Mouse (Mus musculus) midbrain, embryonic 12.5 days (tissue): Measurements from ENCODE around the gene Gorab. TPM values are rescaled to one million over a fixed set of nuclear protein-coding genes. Genes with fewer than 3 reads are reported as not detected.

ENCODE experiments used
- ATAC-seq: fragments of 200-750 bp; cut with Nextera tagmentation; 2 replicates; pipeline ENCODE4 v1.8.0; 2017; ENCODE audit warnings: low read depth, moderate TSS enrichment, moderate library complexity; ENCODE audit not compliant: low FRiP score
- H3K27ac ChIP-seq: fragments of 300-500 bp; sonication (generic); replicated peaks from 2 replicates; pipeline ENCODE4 v1.5.1; 2016; ENCODE audit warnings: mild to moderate bottlenecking
- H3K27me3 ChIP-seq: fragments of 300-500 bp; sonication (generic); 2 replicates; pipeline ENCODE4 v1.6.1; 2016; ENCODE audit warnings: mild to moderate bottlenecking
- H3K36me3 ChIP-seq: fragments of 300-500 bp; sonication (generic); 2 replicates; pipeline ENCODE4 v1.6.1; 2016
- H3K4me1 ChIP-seq: fragments of 300-500 bp; sonication (generic); 2 replicates; pipeline ENCODE4 v1.6.1; 2016
- H3K4me2 ChIP-seq: fragments of 300-500 bp; sonication (generic); replicated peaks from 2 replicates; pipeline ENCODE4 v1.6.1; 2016; ENCODE audit warnings: mild to moderate bottlenecking, moderate library complexity
- H3K4me3 ChIP-seq: fragments of 300-500 bp; sonication (generic); 2 replicates; pipeline ENCODE4 v1.5.1; 2016; ENCODE audit warnings: mild to moderate bottlenecking
- H3K9ac ChIP-seq: fragments of 300-500 bp; sonication (generic); replicated peaks from 2 replicates; pipeline ENCODE4 v1.6.1; 2016; ENCODE audit warnings: mild to moderate bottlenecking, moderate library complexity
- H3K9me3 ChIP-seq: fragments of 300-500 bp; sonication (generic); 2 replicates; pipeline ENCODE4 v1.6.1; 2016; ENCODE audit warnings: mild to moderate bottlenecking
- WGBS: fragments of 180-500 bp; shearing (Covaris S2); methylation state at CpG from one replicate; pipeline ENCODE4 v1.1.7; 2016; 5-methylcytosine and 5-hydroxymethylcytosine counted together
- polyA plus RNA-seq: library from polyadenylated mRNA; unstranded; fragments of >200 nt; fragmentation: Nextera tagmentation; extraction: Ambion mirVana; gene quantifications from 2 replicates; pipeline ENCODE4 v1.2.1, GENCODE M21; 2016

The Gorab gene
- polyA plus RNA-seq, 1 experiment from 2014 or later, result 28.0 TPM

DNA sequence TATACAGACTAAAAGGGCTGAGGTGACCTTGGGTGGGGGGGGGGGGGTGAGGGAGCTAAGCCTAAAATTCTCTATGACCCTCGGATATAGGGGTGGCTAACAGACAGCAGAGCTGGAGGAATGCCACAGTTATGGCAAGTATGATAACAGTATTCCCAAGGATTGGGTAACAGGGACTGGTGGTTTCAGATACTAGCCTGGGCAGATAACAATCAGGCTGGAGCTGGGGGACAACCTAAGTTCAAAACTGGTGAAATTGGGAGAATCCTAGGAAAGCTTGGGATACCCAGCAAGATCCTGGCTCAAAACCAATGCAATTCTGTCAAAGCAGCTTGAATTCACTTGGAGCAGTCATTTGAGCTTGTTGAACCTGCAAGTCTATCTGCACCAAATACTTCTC is 22.9 kb downstream of the Gorab start:
- Histone ChIP-seq H3K27ac (no peak overlapping the region), H3K9ac (no peak overlapping the region), H3K9me3 (no peaks in the 10 kb centered on the region), H3K36me3 (peaks cover 11% of the 10 kb centered on the region), H3K4me3 (no peak overlapping the region), H3K4me1 (no peaks in the 10 kb centered on the region), H3K27me3 (no peaks in the 10 kb centered on the region), H3K4me2 (no peak overlapping the region)
- WGBS, result 90% methylated on average over 1 of the region's 1 CpGs
- no peak for ATAC-seq

DNA sequence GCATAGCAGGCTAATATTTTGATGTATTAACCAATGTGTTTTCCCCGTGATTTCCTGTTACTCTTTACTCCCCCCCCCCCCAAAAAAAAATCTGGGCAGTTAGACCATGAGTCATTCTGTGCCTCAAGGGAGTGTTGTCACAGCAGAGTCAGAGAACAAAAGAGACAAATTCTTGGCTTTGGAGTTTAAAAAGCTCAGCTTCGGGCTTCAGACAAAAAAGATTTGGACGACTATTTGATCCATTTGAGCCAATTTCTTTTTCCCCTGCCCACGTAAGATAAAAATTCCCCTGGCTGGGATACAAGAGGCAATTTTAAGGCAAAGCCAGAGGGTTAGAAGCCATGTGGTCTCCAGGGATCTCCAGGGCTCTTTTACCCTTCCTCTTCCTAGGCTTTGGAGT is 23.4 kb downstream of the Gorab start:
- Histone ChIP-seq H3K36me3 (0 out of 2 replicates have a peak, but pooled peaks cover 6% of the 10 kb centered on the region), H3K27ac (no peak overlapping the region), H3K9me3 (no peaks in the 10 kb centered on the region), H3K4me2 (no peak overlapping the region), H3K27me3 (no peaks in the 10 kb centered on the region), H3K4me3 (no peak overlapping the region), H3K9ac (no peak overlapping the region), H3K4me1 (no peaks in the 10 kb centered on the region)
- 47% methylated on average over 4 of the region's 4 CpGs for WGBS
- no peak for ATAC-seq

DNA sequence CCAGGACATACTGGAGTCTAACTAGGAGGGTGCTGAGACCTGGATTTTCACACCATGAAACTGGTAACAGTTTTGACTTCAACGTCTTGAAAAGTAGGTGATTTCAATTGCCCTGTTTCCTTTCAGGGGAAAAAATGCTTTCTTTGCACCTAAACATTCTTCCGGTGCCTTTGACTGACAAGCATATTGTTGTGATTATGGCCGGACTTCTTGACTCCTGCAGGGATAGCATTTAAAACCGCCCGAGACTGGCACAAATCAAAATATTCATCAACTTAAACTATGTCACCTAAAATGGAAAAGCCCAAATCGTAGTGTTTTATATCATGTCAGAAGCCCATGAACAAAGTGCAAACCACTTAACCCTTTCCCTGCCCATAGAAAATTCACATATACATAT is 25.5 kb downstream of the Gorab start:
- ATAC-seq, result no peak
- no peaks in the 10 kb centered on the region for H3K36me3 ChIP-seq
- no peak overlapping the region for H3K27ac ChIP-seq
- no peak overlapping the region for H3K4me2 ChIP-seq
- no peaks in the 10 kb centered on the region for H3K4me1 ChIP-seq
- no peaks in the 10 kb centered on the region for H3K27me3 ChIP-seq
- H3K9ac ChIP-seq, result no peak overlapping the region
- no peaks in the 10 kb centered on the region for H3K9me3 ChIP-seq
- 52% methylated on average over 6 of the region's 6 CpGs for WGBS
- H3K4me3 ChIP-seq, result no peak overlapping the region

DNA sequence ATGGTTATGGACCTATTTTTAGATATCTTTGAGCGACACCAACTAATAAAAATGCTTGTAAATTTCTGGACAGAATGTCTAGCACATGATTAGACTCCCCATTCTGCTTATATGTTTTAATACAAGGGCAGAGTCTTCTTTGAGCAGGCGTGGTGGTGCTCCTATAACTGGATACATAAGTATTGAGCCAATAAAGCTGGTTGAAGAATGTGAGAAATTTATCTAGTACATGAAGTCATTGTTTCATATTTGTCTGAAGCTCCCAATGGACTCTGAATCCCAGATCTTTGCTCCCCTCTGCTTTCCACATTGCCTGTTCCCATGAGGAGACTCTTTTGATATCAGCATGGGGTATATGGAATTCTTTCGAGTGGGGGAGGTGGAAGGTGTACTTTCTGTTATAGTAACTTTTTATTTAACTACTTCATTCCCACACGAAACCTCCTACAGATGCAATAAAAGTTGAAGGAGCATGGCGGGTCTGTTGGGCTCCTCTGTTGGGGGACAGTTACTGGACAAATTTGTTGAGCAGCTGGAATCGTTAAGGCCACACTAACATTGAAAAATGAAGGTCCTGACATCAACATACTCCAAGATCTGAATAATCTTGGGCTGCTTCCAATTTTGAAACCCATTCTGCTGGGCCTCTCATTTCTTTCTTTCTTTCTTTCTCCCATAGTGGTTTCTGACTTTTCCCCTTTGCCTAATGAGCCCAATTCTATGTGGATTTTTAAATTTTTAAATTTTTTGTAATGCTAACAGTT is 26.5 kb downstream of the Gorab start:
- ATAC-seq, result no peak
- 84% methylated on average over 6 of the region's 6 CpGs for WGBS
- Histone ChIP-seq H3K9me3 (no peaks in the 10 kb centered on the region), H3K4me1 (no peaks in the 10 kb centered on the region), H3K4me3 (no peak overlapping the region), H3K27me3 (no peaks in the 10 kb centered on the region), H3K36me3 (no peaks in the 10 kb centered on the region), H3K4me2 (no peak overlapping the region), H3K27ac (no peak overlapping the region), H3K9ac (no peak overlapping the region)

DNA sequence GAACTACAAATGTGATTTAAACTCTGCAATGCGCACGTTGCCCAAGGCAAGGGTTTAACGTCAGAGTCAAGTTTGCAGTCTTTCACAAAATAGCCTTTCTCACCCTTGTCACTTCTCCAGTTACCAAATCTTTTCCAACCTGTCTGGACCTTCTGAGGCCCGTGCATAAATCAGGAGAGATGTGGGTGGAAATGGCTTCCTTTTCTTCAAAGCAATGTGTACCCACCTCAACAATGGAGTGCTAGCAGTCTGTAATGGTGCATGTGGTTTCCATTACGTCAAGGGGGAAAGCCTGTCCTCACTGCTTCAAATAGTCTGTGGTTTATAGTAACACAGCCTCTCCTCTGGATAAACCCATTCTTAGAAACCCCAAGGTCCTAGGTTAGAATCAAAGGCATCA is 29.0 kb downstream of the Gorab start:
- Histone ChIP-seq H3K27me3 (no peaks in the 10 kb centered on the region), H3K4me2 (no peak overlapping the region), H3K9me3 (no peaks in the 10 kb centered on the region), H3K9ac (no peak overlapping the region), H3K27ac (no peak overlapping the region), H3K4me3 (no peak overlapping the region), H3K4me1 (no peaks in the 10 kb centered on the region), H3K36me3 (no peaks in the 10 kb centered on the region)
- WGBS, result 77% methylated on average over 5 of the region's 5 CpGs
- ATAC-seq, result no peak

DNA sequence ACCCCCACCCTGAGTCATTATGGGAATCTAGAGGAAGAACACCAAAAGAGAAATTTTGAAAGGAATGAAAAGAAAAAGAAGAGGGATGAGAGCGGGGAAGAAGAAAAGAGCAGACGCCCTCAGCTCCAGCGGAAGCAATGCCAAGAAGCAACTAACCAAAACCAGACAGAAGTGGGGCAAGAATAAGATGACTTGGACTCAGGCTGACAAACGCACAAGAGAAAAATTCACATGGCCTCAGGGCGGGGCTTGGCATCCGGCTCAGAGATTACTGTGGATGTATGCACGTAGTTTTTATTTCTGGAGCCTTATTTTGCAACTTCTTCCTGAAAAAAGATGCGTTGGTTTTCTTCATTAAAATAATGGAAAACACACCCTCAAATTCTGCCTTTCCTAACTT is 41.3 kb downstream of the Gorab start:
- Histone ChIP-seq H3K4me1 (no peaks in the 10 kb centered on the region), H3K9me3 (no peaks in the 10 kb centered on the region), H3K27me3 (no peaks in the 10 kb centered on the region), H3K27ac (no peak overlapping the region), H3K36me3 (no peaks in the 10 kb centered on the region), H3K4me3 (no peak overlapping the region), H3K9ac (no peak overlapping the region), H3K4me2 (no peak overlapping the region)
- no peak for ATAC-seq
- 72% methylated on average over 8 of the region's 8 CpGs for WGBS

DNA sequence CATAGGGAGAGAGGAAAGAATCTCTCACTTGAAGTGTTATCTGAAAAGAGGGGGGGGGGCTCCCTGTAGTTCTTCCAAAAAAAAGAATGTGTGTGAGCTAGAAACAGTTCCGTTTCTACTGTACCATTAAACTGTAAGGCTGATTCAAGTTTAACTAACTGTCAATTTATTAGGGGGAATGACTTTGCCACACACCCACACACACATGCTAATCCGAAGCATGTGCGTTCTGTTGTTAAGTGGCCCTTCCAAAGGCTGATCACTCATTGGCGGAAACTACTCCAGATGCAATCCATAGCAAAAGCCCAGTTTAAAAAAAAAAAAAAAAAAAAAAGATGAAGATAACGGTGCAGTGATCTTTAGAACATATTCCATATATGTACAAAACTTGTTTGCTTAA is 42.1 kb downstream of the Gorab start:
- no peak overlapping the region for H3K4me3 ChIP-seq
- H3K27me3 ChIP-seq, result no peaks in the 10 kb centered on the region
- H3K9me3 ChIP-seq, result no peaks in the 10 kb centered on the region
- ATAC-seq, result no peak
- H3K27ac ChIP-seq, result no peak overlapping the region
- H3K9ac ChIP-seq, result no peak overlapping the region
- WGBS, result 89% methylated on average over 5 of the region's 5 CpGs
- H3K4me1 ChIP-seq, result no peaks in the 10 kb centered on the region
- H3K4me2 ChIP-seq, result no peak overlapping the region
- H3K36me3 ChIP-seq, result no peaks in the 10 kb centered on the region

DNA sequence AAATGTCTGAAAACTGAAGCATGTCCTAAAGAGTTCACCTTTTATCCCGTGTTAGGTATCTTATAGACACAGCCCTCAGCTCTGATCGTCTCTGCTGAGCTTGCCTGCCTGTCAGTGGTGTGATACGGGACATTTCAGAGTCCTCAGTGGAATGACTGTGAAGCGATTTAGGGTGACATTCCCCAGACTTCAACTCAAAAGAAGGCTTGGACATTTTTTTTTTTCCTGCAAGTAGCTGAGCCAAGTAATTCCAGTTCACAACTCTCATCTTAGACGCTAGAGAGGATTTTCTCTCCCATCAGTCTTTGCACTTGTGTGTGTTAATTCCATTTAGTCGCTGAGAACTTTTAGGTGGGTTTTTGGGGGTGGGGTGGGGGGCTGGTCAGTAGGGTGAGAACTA is 42.7 kb downstream of the Gorab start:
- H3K27ac ChIP-seq, result no peak overlapping the region
- H3K27me3 ChIP-seq, result no peaks in the 10 kb centered on the region
- no peak overlapping the region for H3K4me2 ChIP-seq
- H3K4me3 ChIP-seq, result no peak overlapping the region
- H3K36me3 ChIP-seq, result no peaks in the 10 kb centered on the region
- H3K9ac ChIP-seq, result no peak overlapping the region
- no peaks in the 10 kb centered on the region for H3K9me3 ChIP-seq
- 66% methylated on average over 6 of the region's 6 CpGs for WGBS
- ATAC-seq, result no peak
- no peaks in the 10 kb centered on the region for H3K4me1 ChIP-seq

DNA sequence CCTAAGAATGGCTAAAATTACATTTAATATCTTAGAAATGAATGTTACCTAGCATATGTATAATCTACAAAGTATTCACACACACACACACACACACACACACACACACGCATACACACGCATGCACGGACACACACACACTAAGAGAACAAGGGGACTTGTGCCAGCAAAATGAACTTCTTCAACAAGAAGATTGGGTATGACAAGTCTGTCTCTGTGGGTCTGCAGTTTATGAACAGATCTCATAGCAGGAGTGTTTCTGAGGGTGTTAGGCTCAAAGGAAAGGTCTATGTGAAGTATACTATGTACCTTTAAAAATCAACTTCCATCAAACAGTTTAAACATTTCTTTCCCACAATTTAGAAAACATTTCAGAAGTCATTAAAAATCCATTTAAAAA is 43.9 kb downstream of the Gorab start:
- no peaks in the 10 kb centered on the region for H3K36me3 ChIP-seq
- no peak for ATAC-seq
- no peak overlapping the region for H3K27ac ChIP-seq
- H3K9ac ChIP-seq, result no peak overlapping the region
- H3K9me3 ChIP-seq, result no peaks in the 10 kb centered on the region
- 94% methylated on average over 3 of the region's 3 CpGs for WGBS
- no peaks in the 10 kb centered on the region for H3K27me3 ChIP-seq
- no peak overlapping the region for H3K4me3 ChIP-seq
- no peaks in the 10 kb centered on the region for H3K4me1 ChIP-seq
- H3K4me2 ChIP-seq, result no peak overlapping the region

DNA sequence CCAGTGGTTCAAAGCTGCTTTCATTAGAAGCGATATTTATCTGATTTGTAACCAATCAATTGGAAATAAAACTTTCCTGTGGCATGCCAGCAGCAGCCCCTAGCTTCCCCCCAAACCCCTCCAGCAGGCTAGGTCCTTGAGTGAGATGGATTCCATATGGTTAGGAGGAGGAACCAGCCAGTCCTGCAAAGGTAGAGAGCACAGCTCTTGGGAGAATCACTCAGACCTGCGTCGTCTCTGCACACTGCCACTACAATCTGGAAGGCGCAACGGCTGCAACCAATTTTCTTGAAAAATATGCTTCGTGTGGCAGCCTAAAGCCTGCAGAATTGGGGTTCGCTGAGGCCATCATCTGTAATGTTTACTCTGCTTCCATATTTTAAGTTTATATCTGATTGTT is 45.3 kb downstream of the Gorab start:
- Histone ChIP-seq H3K9ac (no peak overlapping the region), H3K9me3 (no peaks in the 10 kb centered on the region), H3K4me2 (no peak overlapping the region), H3K27ac (no peak overlapping the region), H3K4me3 (no peak overlapping the region), H3K27me3 (no peaks in the 10 kb centered on the region), H3K4me1 (no peaks in the 10 kb centered on the region), H3K36me3 (no peaks in the 10 kb centered on the region)
- 73% methylated on average over 7 of the region's 7 CpGs for WGBS
- ATAC-seq, result no peak

DNA sequence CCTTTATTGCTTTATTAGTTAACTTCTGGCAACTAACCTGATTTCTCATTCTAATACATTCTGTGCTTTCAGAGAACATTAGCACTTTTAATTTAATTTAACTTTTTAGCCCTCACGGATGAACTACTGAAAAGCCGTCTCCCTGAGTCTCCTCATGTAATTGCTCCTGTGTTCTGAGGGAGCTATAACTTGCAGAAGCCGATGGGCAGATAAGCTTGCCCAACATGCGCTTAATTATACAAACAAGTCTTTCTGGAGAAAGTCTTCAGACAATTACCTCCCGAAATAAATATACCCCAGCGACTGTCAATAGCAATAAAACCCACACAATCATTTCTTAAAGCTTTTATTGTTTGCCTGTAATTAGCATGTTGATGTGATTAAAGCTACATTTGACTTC is 45.7 kb downstream of the Gorab start:
- Histone ChIP-seq H3K27me3 (no peaks in the 10 kb centered on the region), H3K27ac (no peak overlapping the region), H3K4me3 (no peak overlapping the region), H3K4me1 (no peaks in the 10 kb centered on the region), H3K9ac (no peak overlapping the region), H3K36me3 (no peaks in the 10 kb centered on the region), H3K4me2 (no peak overlapping the region), H3K9me3 (no peaks in the 10 kb centered on the region)
- 76% methylated on average over 6 of the region's 6 CpGs for WGBS
- no peak for ATAC-seq

DNA sequence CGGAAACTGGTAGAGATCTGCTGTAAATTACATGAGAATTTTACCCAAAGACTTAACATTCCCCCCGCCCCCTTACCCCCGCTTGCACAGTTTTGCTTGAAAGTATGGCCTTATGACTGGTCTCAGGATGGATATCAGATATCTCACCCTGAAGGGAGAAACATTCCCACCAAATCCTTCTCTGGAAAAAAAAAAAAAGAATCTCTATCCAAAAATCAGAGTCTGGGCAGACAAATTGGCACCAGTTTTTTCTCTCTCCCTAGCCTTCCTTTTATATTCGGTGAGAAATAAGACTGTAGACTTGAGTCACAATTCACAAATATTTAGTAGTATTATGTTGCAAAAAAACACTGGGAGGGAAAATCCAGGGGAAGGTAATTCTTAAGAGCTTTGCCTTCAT is 47.3 kb downstream of the Gorab start:
- 78% methylated on average over 4 of the region's 4 CpGs for WGBS
- H3K4me1 ChIP-seq, result no peaks in the 10 kb centered on the region
- no peaks in the 10 kb centered on the region for H3K9me3 ChIP-seq
- H3K27ac ChIP-seq, result no peak overlapping the region
- H3K4me2 ChIP-seq, result no peak overlapping the region
- ATAC-seq, result no peak
- no peaks in the 10 kb centered on the region for H3K27me3 ChIP-seq
- H3K9ac ChIP-seq, result no peak overlapping the region
- no peak overlapping the region for H3K4me3 ChIP-seq
- H3K36me3 ChIP-seq, result no peaks in the 10 kb centered on the region

DNA sequence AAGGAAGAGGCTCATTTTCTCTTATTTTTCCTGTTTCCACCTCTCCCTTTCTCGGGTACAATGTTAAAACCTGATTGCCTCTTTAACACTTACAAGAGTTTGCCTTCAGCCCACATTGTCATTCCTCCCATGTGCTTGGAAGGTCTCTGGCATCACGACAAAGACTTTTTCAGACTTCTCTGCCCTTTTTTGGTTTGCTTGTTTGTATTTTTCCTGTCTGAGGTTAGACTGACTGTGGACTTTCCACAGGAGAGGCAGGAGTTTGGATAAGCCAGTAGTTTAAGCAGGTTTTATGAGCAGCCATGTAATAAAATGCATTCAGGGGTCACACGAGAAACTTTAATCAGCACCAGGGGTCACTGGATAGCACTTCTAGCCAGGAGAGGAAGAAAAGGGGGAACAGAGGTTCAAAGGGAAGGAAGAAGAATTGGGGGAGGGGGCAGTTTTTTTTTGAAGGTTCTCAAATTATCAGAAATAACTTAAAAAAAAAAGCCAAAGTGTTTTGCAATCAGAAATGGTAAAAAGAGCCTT is 47.8 kb downstream of the Gorab start:
- ATAC-seq, result no peak
- Histone ChIP-seq H3K36me3 (no peaks in the 10 kb centered on the region), H3K9me3 (no peaks in the 10 kb centered on the region), H3K4me1 (no peaks in the 10 kb centered on the region), H3K27ac (no peak overlapping the region), H3K4me3 (no peak overlapping the region), H3K9ac (no peak overlapping the region), H3K27me3 (no peaks in the 10 kb centered on the region), H3K4me2 (no peak overlapping the region)
- 43% methylated on average over 3 of the region's 3 CpGs for WGBS
